Mouse (Mus musculus): ENCODE data around the gene Nfkbie. TPM values are rescaled to one million over a fixed set of nuclear protein-coding genes. Genes with fewer than 3 reads are reported as not detected.

Nfkbie gene
- 2.8 and 3.7 TPM in 2 replicates for polyA plus RNA-seq (2016; fragmentation: Nextera tagmentation; extraction: Ambion mirVana)

DNA sequence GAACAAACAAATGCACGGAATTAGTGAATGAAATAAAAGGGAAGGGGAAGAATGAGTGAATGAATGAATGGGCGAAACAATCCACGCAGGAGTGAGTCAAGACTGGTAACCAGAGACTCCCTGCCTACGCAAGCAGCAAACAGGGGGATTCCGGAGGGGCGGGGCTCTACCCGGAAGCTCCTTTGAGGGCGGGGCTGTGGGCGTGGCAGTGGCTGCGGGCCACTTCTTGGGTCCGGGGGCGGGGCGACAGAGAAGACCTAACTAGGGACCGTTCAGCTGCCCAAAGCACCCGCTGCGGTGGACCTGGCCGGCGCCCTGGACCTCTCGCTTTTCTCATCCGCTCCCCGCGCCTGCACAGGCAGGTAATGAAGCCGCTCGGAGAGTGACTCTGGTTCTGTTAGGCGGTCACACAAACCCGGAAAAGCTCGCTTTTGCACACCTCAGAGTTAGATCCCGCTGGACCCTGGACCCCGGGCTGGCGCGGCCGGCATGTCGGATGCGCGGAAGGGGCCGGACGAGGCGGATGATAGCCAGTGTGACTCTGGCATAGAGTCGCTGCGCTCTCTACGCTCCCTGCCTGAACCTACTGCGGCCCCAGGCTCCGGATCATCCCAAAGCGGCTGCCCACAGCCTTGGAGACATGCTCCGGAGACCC is at the start of gene Nfkbie:
Nfkbie (plus strand) TSS at position 252 of the 655 bp plus-strand sequence.
- H3K27me3 ChIP-seq (ENCODE audit: insufficient read depth, poor library complexity, severe bottlenecking) = peaks cover 73% of the 10 kb centered on the region

DNA sequence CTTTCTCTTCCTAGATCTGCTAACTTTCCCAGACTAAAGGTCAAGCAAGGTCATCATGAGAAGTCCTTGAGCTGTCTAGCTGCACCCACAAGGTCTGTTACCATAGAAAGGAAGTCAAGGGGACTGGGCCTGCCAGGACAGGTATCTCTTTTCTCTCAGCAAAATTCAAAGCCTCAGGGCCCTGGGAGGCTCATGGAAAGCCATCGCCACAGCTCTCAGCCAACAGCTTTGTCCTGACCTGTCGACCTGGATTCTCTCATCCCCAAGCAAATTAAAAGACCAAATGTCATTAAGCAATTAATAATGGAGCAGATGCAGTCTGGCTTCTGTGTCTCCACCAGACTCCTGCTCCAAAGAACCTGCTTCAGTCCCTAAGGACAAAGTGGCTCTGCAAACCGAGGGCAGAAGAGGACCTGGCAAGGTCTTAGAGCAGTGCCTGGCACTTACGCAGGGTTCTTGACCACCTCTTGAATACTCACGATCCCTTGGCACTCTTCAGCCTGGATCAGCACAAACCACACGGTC is 49.5 kb upstream of the Nfkbie start:
- Histone ChIP-seq H3K4me1 (peaks cover 23% of the 10 kb centered on the region), H3K9me3 (no peaks in the 10 kb centered on the region), H3K36me3 (peaks cover 26% of the 10 kb centered on the region), H3K27ac (peak overlapping the region; percentile 96), H3K27me3 (ENCODE audit: insufficient read depth, poor library complexity, severe bottlenecking) (no peaks in the 10 kb centered on the region), H3K4me3 (peak overlapping the region; percentile 79; the same call in 1 of the 2 replicates)
- DNase-seq (ENCODE audit: low spot score) = no peak
- 69% methylated on average over 6 of the region's 6 CpGs for WGBS

More for the DNA sequence above, at the start of gene Nfkbie:
- H3K4me3 ChIP-seq = peak within 1 kb of the TSS; percentile 76
- peak within 1 kb of the TSS; percentile 75 for H3K27ac ChIP-seq
- H3K9me3 ChIP-seq = no peaks in the 10 kb centered on the region
- DNase-seq (ENCODE audit: low spot score) = peak; percentile 97
- H3K36me3 ChIP-seq = 0 out of 2 replicates have a peak, but pooled peaks cover 7% of the 10 kb centered on the region
- under 1% methylated on average over 45 of the region's 45 CpGs for WGBS
- H3K4me1 ChIP-seq = peaks cover 36% of the 10 kb centered on the region

DNA sequence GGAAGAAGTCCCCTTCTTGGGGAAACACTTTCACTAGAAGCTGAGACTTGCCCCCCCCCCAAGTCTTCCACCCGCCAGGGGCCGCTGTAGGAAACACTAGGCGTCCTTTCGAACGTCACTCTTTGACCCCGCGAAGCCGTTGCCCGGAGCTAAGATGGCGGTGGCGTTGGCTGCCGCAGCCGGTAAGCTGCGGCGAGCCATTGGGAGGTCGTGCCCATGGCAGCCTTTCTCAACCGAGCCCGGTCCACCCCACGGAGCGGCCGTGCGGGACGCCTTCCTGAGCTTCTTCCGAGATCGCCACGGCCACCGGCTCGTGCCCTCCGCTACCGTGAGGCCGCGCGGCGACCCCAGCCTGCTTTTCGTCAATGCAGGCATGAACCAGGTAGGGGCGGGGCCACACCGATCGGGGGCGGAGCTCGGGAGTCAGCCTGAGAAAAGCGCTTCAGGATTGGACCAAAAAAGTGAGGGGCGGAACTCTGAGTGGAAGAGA is 48.8 kb upstream of the Nfkbie start, which contains the start of gene Aars2:
Aars2 (plus strand) TSS at position 142 of the 490 bp plus-strand sequence.
- Histone ChIP-seq H3K36me3 (peaks cover 32% of the 10 kb centered on the region), H3K4me1 (peaks cover 18% of the 10 kb centered on the region), H3K4me3 (peak within 1 kb of the TSS; percentile 79), H3K27me3 (ENCODE audit: insufficient read depth, poor library complexity, severe bottlenecking) (no peaks in the 10 kb centered on the region), H3K9me3 (no peaks in the 10 kb centered on the region), H3K27ac (peak within 1 kb of the TSS; percentile 96)
- DNase-seq (ENCODE audit: low spot score) = peak; percentile 96
- under 1% methylated on average over 42 of the region's 42 CpGs for WGBS

DNA sequence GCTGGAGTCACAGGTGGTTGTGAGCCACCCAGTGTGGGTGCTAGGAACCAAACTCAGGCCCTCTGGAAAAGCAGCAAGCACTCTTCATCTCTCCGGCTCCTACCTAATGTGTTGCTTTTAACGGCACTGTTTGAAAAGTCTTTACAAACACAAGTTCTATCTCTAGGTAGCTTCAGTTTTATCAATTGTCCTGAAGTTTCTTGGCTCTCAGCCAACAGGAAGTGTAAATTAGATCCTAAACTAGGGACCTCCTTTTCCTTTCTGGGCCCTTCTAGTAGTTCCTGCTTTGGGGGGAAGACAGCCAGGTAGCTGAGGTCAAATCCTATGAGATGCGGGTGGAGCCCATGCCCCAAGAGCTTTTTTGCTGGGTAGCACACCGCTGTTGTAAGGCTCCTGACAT is 44.6 kb upstream of the Nfkbie start:
- no peaks in the 10 kb centered on the region for H3K27me3 ChIP-seq (ENCODE audit: insufficient read depth, poor library complexity, severe bottlenecking)
- 88% methylated on average over 4 of the region's 4 CpGs for WGBS
- H3K36me3 ChIP-seq = peaks cover 37% of the 10 kb centered on the region

DNA sequence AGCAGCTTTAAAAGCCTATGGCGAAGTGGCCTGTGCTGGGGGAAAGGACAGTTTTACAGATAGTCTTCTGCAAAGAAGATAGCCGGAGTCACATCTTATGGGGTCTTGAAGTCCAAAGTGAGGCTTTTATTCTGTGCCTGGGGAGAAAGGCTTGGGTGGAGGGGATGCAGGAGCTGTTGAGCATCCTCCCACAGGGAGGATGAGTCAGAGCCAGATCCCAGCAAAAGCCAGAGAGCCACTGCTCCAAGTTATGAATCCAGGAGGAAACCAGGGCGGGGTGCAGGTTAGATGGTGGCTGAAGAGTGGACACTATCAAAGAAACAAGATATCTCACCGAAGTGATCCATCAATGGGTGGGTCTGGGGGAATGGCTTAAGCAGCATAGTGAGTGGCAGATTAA is 43.7 kb upstream of the Nfkbie start:
- H3K4me1 ChIP-seq = peaks cover 29% of the 10 kb centered on the region
- peaks cover 39% of the 10 kb centered on the region for H3K36me3 ChIP-seq
- no peaks in the 10 kb centered on the region for H3K27me3 ChIP-seq (ENCODE audit: insufficient read depth, poor library complexity, severe bottlenecking)
- WGBS = 90% methylated on average over 4 of the region's 4 CpGs
- H3K27ac ChIP-seq = no peak overlapping the region
- DNase-seq (ENCODE audit: low spot score) = no peak
- no peaks in the 10 kb centered on the region for H3K9me3 ChIP-seq
- H3K4me3 ChIP-seq = no peak overlapping the region

More for the DNA sequence above, 44.6 kb upstream of the Nfkbie start:
- no peak overlapping the region for H3K4me3 ChIP-seq
- no peak overlapping the region for H3K27ac ChIP-seq
- peaks cover 21% of the 10 kb centered on the region for H3K4me1 ChIP-seq
- no peaks in the 10 kb centered on the region for H3K9me3 ChIP-seq
- DNase-seq (ENCODE audit: low spot score) = no peak

DNA sequence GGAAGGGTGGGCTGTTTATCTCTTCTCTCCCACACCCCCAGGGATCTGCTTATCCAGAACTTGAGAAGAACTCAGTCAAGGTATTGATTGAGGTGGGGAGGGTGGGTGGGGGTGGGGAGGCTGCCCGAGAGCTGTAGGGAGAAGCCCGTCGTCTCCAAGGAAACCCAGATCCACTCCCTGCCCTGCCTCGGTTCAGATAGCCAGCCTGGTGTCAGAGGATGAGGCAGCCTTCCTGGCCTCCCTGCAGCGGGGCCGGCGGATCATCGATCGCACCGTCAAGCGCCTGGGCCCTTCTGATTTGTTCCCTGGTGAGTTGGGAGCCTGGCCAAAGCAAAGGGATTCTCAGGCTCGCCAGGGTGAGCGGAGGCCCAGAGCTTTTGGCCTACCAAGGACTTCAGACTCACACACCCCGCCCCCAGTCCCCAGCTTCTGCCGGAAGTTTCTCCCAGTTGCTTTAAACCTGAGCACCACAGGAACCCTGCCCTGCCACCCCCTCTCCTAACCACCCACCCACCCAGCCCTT is 40.2 kb upstream of the Nfkbie start:
- 31% methylated on average over 15 of the region's 15 CpGs for WGBS
- H3K36me3 ChIP-seq = peaks cover 53% of the 10 kb centered on the region
- H3K27me3 ChIP-seq (ENCODE audit: insufficient read depth, poor library complexity, severe bottlenecking) = no peaks in the 10 kb centered on the region

DNA sequence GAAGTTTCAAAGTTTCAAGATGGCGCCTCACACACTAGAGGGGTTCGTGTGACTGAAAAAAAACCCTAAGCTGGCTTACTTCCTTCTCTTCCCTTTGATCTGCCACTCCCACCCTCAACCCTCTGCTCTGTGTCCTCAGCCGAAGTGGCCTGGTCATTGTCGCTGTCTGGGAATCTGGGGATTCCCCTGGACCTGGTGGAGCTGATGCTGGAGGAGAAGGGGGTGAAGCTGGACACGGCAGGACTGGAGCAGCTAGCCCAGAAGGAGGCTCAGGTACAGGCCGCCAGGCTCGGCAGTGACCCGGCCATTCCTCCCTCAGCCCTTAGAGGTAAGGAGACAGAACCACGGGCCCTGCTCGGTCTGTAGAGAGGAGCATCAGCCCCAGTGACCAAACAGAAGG is 39.7 kb upstream of the Nfkbie start:
- Histone ChIP-seq H3K9me3 (no peaks in the 10 kb centered on the region), H3K4me3 (no peak overlapping the region), H3K27me3 (ENCODE audit: insufficient read depth, poor library complexity, severe bottlenecking) (no peaks in the 10 kb centered on the region), H3K4me1 (peaks cover 47% of the 10 kb centered on the region), H3K27ac (no peak overlapping the region), H3K36me3 (peaks cover 53% of the 10 kb centered on the region)
- 79% methylated on average over 10 of the region's 10 CpGs for WGBS
- no peak for DNase-seq (ENCODE audit: low spot score)

More for the DNA sequence above, 40.2 kb upstream of the Nfkbie start:
- Histone ChIP-seq H3K4me3 (no peak overlapping the region), H3K9me3 (no peaks in the 10 kb centered on the region), H3K4me1 (peaks cover 43% of the 10 kb centered on the region), H3K27ac (no peak overlapping the region)
- no peak for DNase-seq (ENCODE audit: low spot score)

DNA sequence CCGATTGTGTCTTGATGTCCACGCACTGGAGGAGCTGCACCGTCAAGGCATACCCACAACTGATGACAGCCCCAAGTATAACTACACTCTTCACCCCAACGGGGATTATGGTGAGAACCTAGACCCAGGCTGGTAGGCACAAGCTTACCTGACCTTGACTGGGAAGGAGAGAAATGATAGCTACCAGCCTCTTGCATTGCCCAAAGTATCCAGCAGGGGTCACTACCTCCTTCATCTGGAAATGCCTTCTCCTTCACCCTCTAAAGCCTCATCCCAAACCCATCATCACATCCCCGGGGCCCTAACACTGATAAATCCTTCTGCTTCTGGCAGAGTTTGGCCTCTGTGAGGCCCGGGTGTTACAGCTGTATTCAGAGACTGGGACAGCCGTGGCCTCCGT is 39.0 kb upstream of the Nfkbie start:
- WGBS = 40% methylated on average over 8 of the region's 8 CpGs
- Histone ChIP-seq H3K27me3 (ENCODE audit: insufficient read depth, poor library complexity, severe bottlenecking) (no peaks in the 10 kb centered on the region), H3K9me3 (no peaks in the 10 kb centered on the region), H3K4me1 (peaks cover 54% of the 10 kb centered on the region), H3K27ac (no peak overlapping the region), H3K36me3 (peaks cover 51% of the 10 kb centered on the region), H3K4me3 (no peak overlapping the region)
- peak; percentile 90 for DNase-seq (ENCODE audit: low spot score)

DNA sequence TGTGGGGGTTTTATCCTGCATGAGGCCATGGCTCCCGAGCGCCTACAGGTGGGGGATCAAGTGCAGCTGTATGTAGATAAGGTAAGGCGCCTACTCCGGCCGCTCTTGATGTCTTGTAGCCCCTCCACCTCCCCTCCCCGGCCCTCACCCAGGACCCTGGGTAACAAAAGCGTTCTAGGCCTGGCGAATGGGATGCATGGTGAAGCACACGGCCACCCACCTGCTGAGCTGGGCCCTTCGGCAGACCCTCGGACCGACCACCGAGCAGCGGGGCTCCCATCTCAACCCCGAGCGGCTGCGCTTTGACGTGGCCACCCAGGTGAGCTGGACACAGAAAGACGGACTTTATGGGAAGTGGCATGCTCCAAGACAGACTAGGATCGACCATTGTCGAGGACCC is 38.4 kb upstream of the Nfkbie start:
- no peak overlapping the region for H3K4me3 ChIP-seq
- peaks cover 58% of the 10 kb centered on the region for H3K4me1 ChIP-seq
- no peaks in the 10 kb centered on the region for H3K27me3 ChIP-seq (ENCODE audit: insufficient read depth, poor library complexity, severe bottlenecking)
- H3K36me3 ChIP-seq = peaks cover 50% of the 10 kb centered on the region
- 91% methylated on average over 21 of the region's 21 CpGs for WGBS
- no peak overlapping the region for H3K27ac ChIP-seq
- DNase-seq (ENCODE audit: low spot score) = no peak
- H3K9me3 ChIP-seq = no peaks in the 10 kb centered on the region

DNA sequence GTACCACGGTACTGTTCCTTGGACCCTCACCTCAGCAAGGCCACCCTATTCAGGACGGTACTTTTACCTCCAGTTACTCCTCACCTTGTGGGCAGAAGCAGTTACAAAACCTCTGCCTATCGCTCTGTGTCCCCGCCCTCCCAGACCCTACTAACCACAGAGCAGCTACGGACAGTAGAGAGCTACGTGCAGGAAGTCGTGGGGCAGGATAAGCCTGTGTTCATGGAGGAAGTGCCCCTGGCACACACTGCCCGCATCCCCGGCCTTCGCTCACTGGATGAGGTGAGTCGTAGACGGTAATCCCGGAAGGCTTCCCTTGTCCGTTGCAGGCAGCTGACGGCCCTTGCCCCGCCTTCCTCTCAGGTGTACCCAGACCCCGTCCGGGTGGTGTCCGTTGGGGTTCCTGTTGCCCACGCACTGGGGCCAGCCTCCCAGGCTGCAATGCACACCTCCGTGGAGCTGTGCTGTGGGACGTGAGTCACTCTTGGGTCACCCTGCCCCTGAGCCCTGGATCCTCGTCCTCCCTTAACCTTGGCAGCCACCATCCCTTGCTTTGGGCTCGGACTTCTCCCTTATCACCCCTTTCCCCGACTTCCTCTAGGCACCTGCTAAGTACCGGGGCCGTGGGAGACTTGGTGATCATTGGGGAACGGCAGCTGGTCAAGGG is 37.8 kb upstream of the Nfkbie start:
- Histone ChIP-seq H3K9me3 (no peaks in the 10 kb centered on the region), H3K27ac (no peak overlapping the region), H3K4me1 (peaks cover 63% of the 10 kb centered on the region), H3K36me3 (peaks cover 50% of the 10 kb centered on the region), H3K4me3 (no peak overlapping the region), H3K27me3 (ENCODE audit: insufficient read depth, poor library complexity, severe bottlenecking) (no peaks in the 10 kb centered on the region)
- WGBS = 90% methylated on average over 28 of the region's 28 CpGs
- no peak for DNase-seq (ENCODE audit: low spot score)

DNA sequence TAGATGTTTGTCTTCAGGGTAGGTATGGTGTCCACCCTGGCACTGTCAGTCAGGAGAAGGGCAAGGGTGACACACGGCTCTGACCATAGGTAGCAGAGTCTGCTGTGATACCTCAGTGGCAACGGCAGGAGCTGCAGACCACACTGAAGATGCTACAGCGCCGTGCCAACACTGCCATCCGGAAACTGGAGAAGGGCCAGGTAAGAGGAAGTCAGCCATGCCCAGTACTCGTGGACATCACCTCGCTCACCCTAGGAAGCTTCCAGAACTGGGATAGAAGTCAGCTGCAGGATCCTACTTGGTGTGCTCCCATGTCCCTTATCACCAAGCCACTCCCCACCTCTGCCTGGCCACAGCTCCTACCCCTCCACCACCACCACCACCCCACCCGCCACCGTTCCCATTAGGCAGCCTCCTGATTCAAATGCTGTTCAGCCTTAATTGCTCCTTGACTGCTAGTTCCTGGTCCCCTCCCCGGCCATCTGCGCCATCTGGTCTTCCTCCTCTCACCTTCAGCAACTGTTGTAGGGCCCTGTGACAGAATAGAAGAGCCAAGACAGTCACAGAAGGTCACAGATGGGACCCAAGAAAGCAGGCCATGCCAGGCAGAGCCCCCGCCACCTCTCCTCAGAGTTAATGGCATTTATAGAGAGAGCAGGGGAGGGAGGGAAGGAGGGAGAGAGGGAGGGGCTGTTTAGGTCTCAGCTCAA is 36.6 kb upstream of the Nfkbie start:
- peaks cover 45% of the 10 kb centered on the region for H3K36me3 ChIP-seq

DNA sequence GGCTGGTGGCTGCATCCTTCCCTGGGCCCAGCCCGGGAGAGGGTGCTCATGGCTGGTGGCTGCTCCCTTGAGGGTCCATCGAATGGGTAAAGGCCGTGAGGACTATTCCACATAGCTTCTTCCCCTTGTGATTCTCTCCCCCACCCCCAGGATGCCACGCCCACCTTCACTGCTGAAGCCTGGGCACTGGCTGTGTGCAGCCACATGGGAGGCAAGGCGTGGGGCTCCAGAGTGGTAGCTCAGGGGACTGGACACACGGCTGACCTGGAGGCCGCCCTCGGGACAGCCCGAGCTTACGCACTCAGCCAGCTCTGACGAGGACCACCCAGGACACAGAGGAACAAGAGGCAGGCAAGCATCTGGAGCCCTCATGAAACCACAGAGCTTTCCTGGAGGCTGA is 35.4 kb upstream of the Nfkbie start:
- Histone ChIP-seq H3K4me3 (no peak overlapping the region), H3K27me3 (ENCODE audit: insufficient read depth, poor library complexity, severe bottlenecking) (peaks cover 18% of the 10 kb centered on the region), H3K27ac (peak overlapping the region; percentile 52; the same call in 1 of the 2 replicates), H3K36me3 (peaks cover 45% of the 10 kb centered on the region), H3K9me3 (no peaks in the 10 kb centered on the region), H3K4me1 (peaks cover 67% of the 10 kb centered on the region)
- DNase-seq (ENCODE audit: low spot score) = no peak
- 80% methylated on average over 11 of the region's 11 CpGs for WGBS

More for the DNA sequence above, 36.6 kb upstream of the Nfkbie start:
- H3K27me3 ChIP-seq (ENCODE audit: insufficient read depth, poor library complexity, severe bottlenecking) = peaks cover 5% of the 10 kb centered on the region; the same call in 1 of the 2 replicates
- H3K27ac ChIP-seq = no peak overlapping the region
- H3K9me3 ChIP-seq = no peaks in the 10 kb centered on the region
- H3K4me1 ChIP-seq = peaks cover 73% of the 10 kb centered on the region
- no peak overlapping the region for H3K4me3 ChIP-seq
- DNase-seq (ENCODE audit: low spot score) = no peak
- WGBS = 77% methylated on average over 12 of the region's 12 CpGs
